Mouse (Mus musculus) kidney, postnatal 25 days (tissue): ENCODE measurements around the gene Idh1.

Source experiments
- DNase-seq, 2 experiments: peaks; one replicate each; pipeline ENCODE4 v3.0.0; 2021; ENCODE audit warnings: mixed read lengths in 2 of 2

The Idh1 gene

DNA sequence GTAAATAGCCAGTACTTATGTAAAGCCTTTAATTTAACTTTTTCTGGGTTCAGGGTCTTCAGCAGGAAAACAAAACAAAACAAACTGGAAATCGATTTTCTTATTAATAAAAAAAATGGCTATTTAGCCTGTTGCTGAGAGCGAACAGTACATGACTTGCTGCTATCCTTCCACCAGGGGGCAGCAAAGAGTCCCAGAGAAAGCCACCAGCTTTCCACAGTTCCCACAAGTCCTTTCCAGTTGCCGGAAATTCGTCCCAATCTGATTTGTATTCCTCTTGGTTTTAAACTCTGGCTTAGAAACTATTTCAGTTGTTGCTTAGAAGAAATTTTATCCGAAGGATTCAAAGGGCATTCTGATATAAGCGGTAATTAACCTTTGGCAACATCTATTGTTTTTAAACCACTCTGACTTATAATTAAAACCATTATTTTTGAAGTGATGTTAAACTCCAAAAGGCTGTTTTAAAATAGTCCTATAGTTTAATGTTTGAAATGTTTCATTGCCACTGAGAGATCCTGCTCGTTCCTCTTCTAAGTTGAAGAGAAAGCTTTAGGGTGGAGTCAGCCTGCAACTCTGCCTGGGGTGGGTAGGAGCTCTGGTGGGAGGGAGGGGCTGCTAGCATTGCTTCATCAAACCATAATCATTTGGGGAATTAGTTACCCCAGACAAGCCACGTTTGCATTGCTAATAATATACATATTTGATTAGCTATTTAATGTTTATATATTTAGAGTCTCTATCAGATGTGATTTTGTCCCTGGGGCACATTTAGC, 74.1 kb downstream of the Idh1 start:
- peak; percentile 80 to 85 for DNase-seq

DNA sequence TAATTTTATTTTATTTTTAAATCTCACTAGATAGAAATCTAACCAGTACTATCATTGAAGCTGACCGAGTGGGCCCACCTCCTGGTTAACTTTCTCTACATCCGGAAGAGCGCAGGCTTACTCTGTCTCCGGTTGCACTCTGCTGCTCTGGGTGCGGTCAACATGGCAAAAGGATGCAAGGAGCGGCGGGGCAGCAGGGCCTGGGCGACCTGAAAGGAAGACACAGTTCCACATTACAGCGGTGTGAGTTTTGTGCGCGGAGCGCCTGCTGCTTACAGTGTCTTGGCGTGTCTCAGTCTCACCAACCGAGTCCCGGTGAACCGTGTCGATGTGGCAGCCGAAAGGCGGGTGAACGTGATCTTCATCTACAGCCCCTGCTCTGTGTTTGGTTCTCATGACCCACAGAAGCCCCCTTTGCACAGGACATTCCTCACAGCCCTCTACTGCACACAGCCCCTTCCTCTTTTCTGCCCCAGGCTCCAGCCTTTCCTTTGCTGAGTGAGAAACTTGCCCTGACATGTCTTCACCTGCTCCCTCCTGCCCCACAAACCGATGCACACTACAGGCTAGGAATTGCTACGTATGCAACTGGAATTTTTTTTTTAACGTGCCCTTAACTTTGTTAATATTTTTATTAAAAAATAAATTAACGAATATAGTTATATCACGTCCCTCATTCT, 76.4 kb downstream of the Idh1 start:
- no peak for DNase-seq

DNA sequence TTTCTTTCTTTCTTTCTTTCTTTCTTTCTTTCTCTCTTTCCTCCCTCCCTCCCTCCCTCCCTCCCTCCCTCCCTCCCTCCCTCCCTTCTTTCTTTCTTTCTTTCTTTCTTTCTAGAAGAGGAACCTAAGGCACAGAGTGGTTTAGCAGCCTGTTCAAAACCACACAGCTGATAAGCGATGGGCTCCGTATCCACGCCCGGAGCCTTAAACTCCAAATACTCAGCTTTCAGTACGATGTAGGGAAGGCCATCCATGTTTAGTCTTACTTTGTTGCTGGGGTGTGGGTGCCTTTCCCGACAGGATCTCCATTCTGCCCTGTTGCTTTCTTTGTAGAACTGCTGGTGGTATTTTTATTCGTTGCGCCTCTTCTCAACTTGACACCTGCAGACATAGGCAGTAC, 77.1 kb downstream of the Idh1 start:
- DNase-seq, result no peak
